Mouse (Mus musculus) forebrain, embryonic 11.5 days (tissue): ENCODE data around the gene Poldip3. TPM values are rescaled to one million over a fixed set of nuclear protein-coding genes. Genes with fewer than 3 reads are reported as not detected.

Source experiments
- ATAC-seq: fragments of 200-750 bp; cut with Nextera tagmentation; replicated peaks from 2 replicates; pipeline ENCODE4 v1.8.0; 2017; ENCODE audit warnings: moderate TSS enrichment; ENCODE audit not compliant: low FRiP score
- DNase-seq: peaks from one replicate; pipeline ENCODE4 v3.0.0-alpha.2; 2017; ENCODE audit warnings: low spot score
- H3K27ac ChIP-seq: fragments of 300-500 bp; sonication (generic); 2 replicates; pipeline ENCODE4 v1.5.1; 2014; ENCODE audit warnings: low read depth, low read length
- H3K27me3 ChIP-seq: fragments of 300-500 bp; sonication (generic); 2 replicates; pipeline ENCODE4 v1.6.1; 2014; ENCODE audit warnings: mild to moderate bottlenecking, low read length, mixed read lengths; ENCODE audit not compliant: control insufficient read depth, insufficient read depth
- H3K36me3 ChIP-seq: fragments of 300-500 bp; sonication (generic); 2 replicates; pipeline ENCODE4 v1.6.1; 2014; ENCODE audit warnings: mild to moderate bottlenecking, low read length, moderate library complexity, mixed read lengths; ENCODE audit not compliant: control insufficient read depth, insufficient read depth
- H3K4me1 ChIP-seq: fragments of 300-500 bp; sonication (generic); replicated peaks from 2 replicates; pipeline ENCODE4 v1.6.1; 2014; ENCODE audit warnings: low read length, mixed read lengths; ENCODE audit not compliant: control insufficient read depth, insufficient read depth
- H3K4me2 ChIP-seq: fragments of 300-500 bp; sonication (generic); 2 replicates; pipeline ENCODE4 v1.6.1; 2014; ENCODE audit warnings: low read depth, mild to moderate bottlenecking, low read length, moderate library complexity, mixed read lengths; ENCODE audit not compliant: severe bottlenecking
- H3K4me3 ChIP-seq: fragments of 300-500 bp; sonication (generic); 2 replicates; pipeline ENCODE4 v1.5.1; 2014; ENCODE audit warnings: low read depth, low read length
- H3K9ac ChIP-seq: fragments of 300-500 bp; sonication (generic); 2 replicates; pipeline ENCODE4 v1.6.1; 2014; ENCODE audit warnings: low read length
- H3K9me3 ChIP-seq: fragments of 300-500 bp; sonication (generic); 2 replicates; pipeline ENCODE4 v1.6.1; 2016; ENCODE audit warnings: low read length, mixed read lengths; ENCODE audit not compliant: control insufficient read depth
- WGBS: fragments of 180-500 bp; shearing (Covaris S2); extraction: QIAGEN DNeasy Blood & Tissue Kit; methylation state at CpG from one replicate; pipeline ENCODE4 v1.1.7; 2014; 5-methylcytosine and 5-hydroxymethylcytosine counted together
- polyA plus RNA-seq: library from polyadenylated mRNA; unstranded; fragments of >200 nt; fragmentation: Nextera tagmentation; extraction: Ambion mirVana; gene quantifications from 2 replicates; pipeline ENCODE4 v1.2.1, GENCODE M21; 2014

The Poldip3 gene
- polyA plus RNA-seq, 1 experiment from 2014 or later = 183 TPM

- Histone ChIP-seq H3K4me3 (peak within 1 kb of the TSS; percentile 86), H3K4me2 (peak within 1 kb of the TSS; percentile 92), H3K27me3 (no peaks in the 10 kb centered on the region), H3K9ac (peak within 1 kb of the TSS; percentile 79), H3K4me1 (peaks cover 8% of the 10 kb centered on the region; the same call in 1 of the 2 replicates), H3K9me3 (no peaks in the 10 kb centered on the region), H3K27ac (peak within 1 kb of the TSS; percentile 70), H3K36me3 (no peaks in the 10 kb centered on the region)
- DNase-seq (no peak), ATAC-seq (peak; percentile 57)
- 38% methylated on average over 28 of the region's 28 CpGs for WGBS
Measured at GRCm38 (mm10) chr15:83172492-83173429, 23.6 kb upstream of the Poldip3 start, which contains the start of gene Cyb5r3. Gene Cyb5r3, minus strand, starts transcription at chr15:83172592.

GRCm38 (mm10) chr15:83171712-83172481 is 22.7 kb upstream of the Poldip3 start:
- Histone ChIP-seq H3K27ac (peak overlapping the region; percentile 70), H3K4me1 (peaks cover 8% of the 10 kb centered on the region; the same call in 1 of the 2 replicates), H3K36me3 (no peaks in the 10 kb centered on the region), H3K4me2 (peak overlapping the region; percentile 92), H3K4me3 (peak overlapping the region; percentile 86), H3K9me3 (no peaks in the 10 kb centered on the region), H3K9ac (peak overlapping the region; percentile 79), H3K27me3 (no peaks in the 10 kb centered on the region)
- DNase-seq (peak; percentile 98), ATAC-seq (peak; percentile 96)
- 1% methylated on average over 67 of the region's 67 CpGs for WGBS

GRCm38 (mm10) chr15:83170956-83171659 is 21.9 kb upstream of the Poldip3 start:
- DNase-seq = no peak
- no peak overlapping the region for H3K27ac ChIP-seq
- peaks cover 8% of the 10 kb centered on the region; the same call in 1 of the 2 replicates for H3K4me1 ChIP-seq
- H3K27me3 ChIP-seq = no peaks in the 10 kb centered on the region
- H3K9me3 ChIP-seq = no peaks in the 10 kb centered on the region
- peak overlapping the region; percentile 74 for H3K9ac ChIP-seq
- ATAC-seq = no peak
- no peaks in the 10 kb centered on the region for H3K36me3 ChIP-seq
- peak overlapping the region; percentile 86 for H3K4me3 ChIP-seq
- peak overlapping the region; percentile 92 for H3K4me2 ChIP-seq
- WGBS = 68% methylated on average over 8 of the region's 8 CpGs

- no peak for ATAC-seq
- H3K27ac ChIP-seq = no peak overlapping the region
- peaks cover 8% of the 10 kb centered on the region; the same call in 1 of the 2 replicates for H3K4me1 ChIP-seq
- H3K36me3 ChIP-seq = no peaks in the 10 kb centered on the region
- no peaks in the 10 kb centered on the region for H3K9me3 ChIP-seq
- no peak for DNase-seq
- 0 out of 2 replicates have a peak overlapping the region, but pooled peaks have one; percentile 11 for H3K4me2 ChIP-seq
- no peaks in the 10 kb centered on the region for H3K27me3 ChIP-seq
- 89% methylated on average over 8 of the region's 8 CpGs for WGBS
- no peak overlapping the region for H3K4me3 ChIP-seq
- no peak overlapping the region for H3K9ac ChIP-seq
Measured at GRCm38 (mm10) chr15:83169772-83170722, 20.9 kb upstream of the Poldip3 start.

- Histone ChIP-seq H3K4me2 (no peak overlapping the region), H3K27ac (no peak overlapping the region), H3K4me1 (peaks cover 8% of the 10 kb centered on the region; the same call in 1 of the 2 replicates), H3K36me3 (no peaks in the 10 kb centered on the region), H3K4me3 (no peak overlapping the region), H3K27me3 (no peaks in the 10 kb centered on the region), H3K9ac (no peak overlapping the region), H3K9me3 (no peaks in the 10 kb centered on the region)
- no peak for ATAC-seq
- 81% methylated on average over 7 of the region's 7 CpGs for WGBS
- DNase-seq = no peak
Measured at GRCm38 (mm10) chr15:83168875-83169771, 19.9 kb upstream of the Poldip3 start.

GRCm38 (mm10) chr15:83168311-83168710 is 19.1 kb upstream of the Poldip3 start:
- DNase-seq (no peak), ATAC-seq (no peak)
- H3K27ac ChIP-seq = no peak overlapping the region
- no peak overlapping the region for H3K9ac ChIP-seq
- no peaks in the 10 kb centered on the region for H3K36me3 ChIP-seq
- no peaks in the 10 kb centered on the region for H3K9me3 ChIP-seq
- no peak overlapping the region for H3K4me3 ChIP-seq
- H3K4me2 ChIP-seq = no peak overlapping the region
- no peaks in the 10 kb centered on the region for H3K27me3 ChIP-seq
- peaks cover 8% of the 10 kb centered on the region; the same call in 1 of the 2 replicates for H3K4me1 ChIP-seq
- 80% methylated on average over 3 of the region's 3 CpGs for WGBS

- no peaks in the 10 kb centered on the region for H3K9me3 ChIP-seq
- 88% methylated on average over 8 of the region's 8 CpGs for WGBS
- no peak overlapping the region for H3K4me2 ChIP-seq
- peaks cover 3% of the 10 kb centered on the region; the same call in 1 of the 2 replicates for H3K4me1 ChIP-seq
- no peaks in the 10 kb centered on the region for H3K36me3 ChIP-seq
- no peak for ATAC-seq
- DNase-seq = no peak
- no peak overlapping the region for H3K9ac ChIP-seq
- no peak overlapping the region for H3K4me3 ChIP-seq
- no peaks in the 10 kb centered on the region for H3K27me3 ChIP-seq
- no peak overlapping the region for H3K27ac ChIP-seq
Measured at GRCm38 (mm10) chr15:83167550-83168065, 18.4 kb upstream of the Poldip3 start.
